7 mouse cellular contexts compared by ENCODE assay signal in genomic region chr14:48134344-48134743, GRCm38 (mm10). TPM values are rescaled to one million over a fixed set of nuclear protein-coding genes. Genes with fewer than 3 reads are reported as not detected.
A peak's percentile ranks its signal among the peaks of the same experiment; 100 is the strongest.
DNase-seq lines count a peak whose midpoint lies in the region; ATAC-seq and TF ChIP-seq lines count a peak whose summit lies in the region.

No protein-coding gene starts in this region.

- 25% methylated on average over 7 of the region's 7 CpGs for WGBS in embryonic facial prominence, embryonic 13.5 days
- 27% methylated on average over 7 of the region's 7 CpGs for WGBS in kidney, adult 2 months
- WGBS in lung, embryonic 15.5 days = 48% methylated on average over 7 of the region's 7 CpGs

- H3K9ac ChIP-seq in embryonic facial prominence, embryonic 13.5 days = no peak overlapping the region
- no peak overlapping the region for H3K9ac ChIP-seq in lung, embryonic 15.5 days

- H3K27ac ChIP-seq in brown adipose tissue, adult 24 weeks (replicated peaks; ENCODE audit: low read depth, low read length) = peak overlapping the region; percentile 85
- H3K27ac ChIP-seq in embryonic facial prominence, embryonic 13.5 days = no peak overlapping the region
- H3K27ac ChIP-seq in kidney, adult 2 months (ENCODE audit: insufficient read depth, low read depth, low read length) = peak overlapping the region; percentile 96
- peak overlapping the region; percentile 32; the same call in 1 of the 2 replicates for H3K27ac ChIP-seq in lung, embryonic 15.5 days
- no peak overlapping the region for H3K27ac ChIP-seq in left cerebral cortex, adult 2 months

- no peak for TF ChIP-seq CTCF in kidney, adult 2 months (conservative IDR thresholded peaks at IDR 0.05; ENCODE audit: insufficient read depth, insufficient read length, low read depth, low read length)
- TF ChIP-seq CTCF in left cerebral cortex, adult 2 months (IDR thresholded peaks at IDR 0.05) = no peak

- peak; percentile 87 for DNase-seq in kidney, adult 2 months
- DNase-seq in left cerebral cortex, adult 2 months (ENCODE audit: extremely low spot score in 1 of 2, low spot score in 2 of 2) = no peak
- no peak for DNase-seq in right cerebral cortex, postnatal 36 days (ENCODE audit: low spot score in 2 of 2)
- no peak for DNase-seq in thymus, postnatal 4 days

- intact Hi-C loops in left cerebral cortex, adult 2 months (cut with DNase I) = no loop called here

- 0 out of 2 replicates have a peak, but pooled peaks have one; percentile 11 for ATAC-seq in embryonic facial prominence, embryonic 13.5 days (ENCODE audit: insufficient number of reproducible peaks, insufficient read depth, low FRiP score, low TSS enrichment, low read depth)
- ATAC-seq in lung, embryonic 15.5 days (ENCODE audit: borderline replicate concordance, extremely low read depth, low FRiP score, low TSS enrichment) = peak; percentile 29; the same call in 1 of the 2 replicates

- no peak for TF ChIP-seq POLR2A in kidney, adult 2 months (IDR thresholded peaks at IDR 0.05; ENCODE audit: low read depth, low read length)

- H3K4me2 ChIP-seq in embryonic facial prominence, embryonic 13.5 days = peak overlapping the region; percentile 40
- peak overlapping the region; percentile 34; the same call in 1 of the 2 replicates for H3K4me2 ChIP-seq in lung, embryonic 15.5 days

- H3K36me3 ChIP-seq in embryonic facial prominence, embryonic 13.5 days = no peaks in the 10 kb centered on the region
- H3K36me3 ChIP-seq in kidney, adult 2 months (ENCODE audit: control insufficient read depth, insufficient read depth, low read length) = no peaks in the 10 kb centered on the region
- H3K36me3 ChIP-seq in lung, embryonic 15.5 days = no peaks in the 10 kb centered on the region

- H3K27me3 ChIP-seq in embryonic facial prominence, embryonic 13.5 days = peaks cover 22% of the 10 kb centered on the region
- no peaks in the 10 kb centered on the region for H3K27me3 ChIP-seq in kidney, adult 2 months (replicated peaks; ENCODE audit: control insufficient read depth, insufficient read depth, low read length)
- H3K27me3 ChIP-seq in lung, embryonic 15.5 days = no peaks in the 10 kb centered on the region

- H3K9me3 ChIP-seq in embryonic facial prominence, embryonic 13.5 days = no peaks in the 10 kb centered on the region
- no peaks in the 10 kb centered on the region for H3K9me3 ChIP-seq in lung, embryonic 15.5 days

- peak overlapping the region; percentile 30 for H3K4me3 ChIP-seq in brown adipose tissue, adult 24 weeks (ENCODE audit: insufficient read depth, low read depth, low read length)
- no peak overlapping the region for H3K4me3 ChIP-seq in embryonic facial prominence, embryonic 13.5 days
- H3K4me3 ChIP-seq in kidney, adult 2 months (ENCODE audit: insufficient read depth, low read depth, low read length) = peak overlapping the region; percentile 45
- no peak overlapping the region for H3K4me3 ChIP-seq in lung, embryonic 15.5 days
- H3K4me3 ChIP-seq in left cerebral cortex, adult 2 months = no peak overlapping the region

- peaks cover 56% of the 10 kb centered on the region for H3K4me1 ChIP-seq in brown adipose tissue, adult 24 weeks (ENCODE audit: control insufficient read depth, insufficient read depth, insufficient read length, low read length)
- peaks cover 83% of the 10 kb centered on the region for H3K4me1 ChIP-seq in embryonic facial prominence, embryonic 13.5 days
- H3K4me1 ChIP-seq in kidney, adult 2 months (ENCODE audit: control insufficient read depth, insufficient read depth, low read length) = peaks cover 52% of the 10 kb centered on the region
- H3K4me1 ChIP-seq in lung, embryonic 15.5 days = peaks cover 74% of the 10 kb centered on the region

RNA-seq across cellular contexts. Expression of gene Peli2, which starts 13.7 kb away (rescaled TPM):
- polyA plus RNA-seq in brown adipose tissue, adult 24 weeks (2012; ENCODE audit: insufficient read depth, insufficient read length, missing spikeins) = 18.2 and 23.7 TPM in 2 replicates
- polyA plus RNA-seq in embryonic facial prominence, embryonic 13.5 days (2015; fragmentation: Nextera tagmentation; extraction: Ambion mirVana) = 5.2 and 6.8 TPM in 2 replicates
- polyA plus RNA-seq in kidney, adult 2 months (2012; rRNA removed) = 31.7 and 37.6 TPM in 2 replicates
- polyA plus RNA-seq in lung, embryonic 15.5 days (2015; fragmentation: Nextera tagmentation; extraction: Ambion mirVana) = 14.8 and 15.1 TPM in 2 replicates
- total RNA-seq in left cerebral cortex, adult 2 months (2021) = 10 to 100 TPM; 19.3 to 23.1 TPM

Comparison
In these comparisons a context has a peak if more than half of its experiments do, and no peak if none do; other contexts are left out.
1. H3K27ac ChIP-seq: peak in brown adipose tissue, adult 24 weeks (single experiment), kidney, adult 2 months (single experiment) and lung, embryonic 15.5 days (single experiment); none in embryonic facial prominence, embryonic 13.5 days (single experiment) and left cerebral cortex, adult 2 months (single experiment).
2. H3K4me3 ChIP-seq: peak in brown adipose tissue, adult 24 weeks (single experiment) and kidney, adult 2 months (single experiment); none in embryonic facial prominence, embryonic 13.5 days (single experiment), lung, embryonic 15.5 days (single experiment) and left cerebral cortex, adult 2 months (single experiment).